Mouse (Mus musculus) cerebellum, adult 8-10 months (tissue): Measurements from ENCODE around the gene Rgn.

Source experiments
- DNase-seq: peaks from one replicate; pipeline ENCODE4 v3.0.0; 2022

Rgn gene

DNA sequence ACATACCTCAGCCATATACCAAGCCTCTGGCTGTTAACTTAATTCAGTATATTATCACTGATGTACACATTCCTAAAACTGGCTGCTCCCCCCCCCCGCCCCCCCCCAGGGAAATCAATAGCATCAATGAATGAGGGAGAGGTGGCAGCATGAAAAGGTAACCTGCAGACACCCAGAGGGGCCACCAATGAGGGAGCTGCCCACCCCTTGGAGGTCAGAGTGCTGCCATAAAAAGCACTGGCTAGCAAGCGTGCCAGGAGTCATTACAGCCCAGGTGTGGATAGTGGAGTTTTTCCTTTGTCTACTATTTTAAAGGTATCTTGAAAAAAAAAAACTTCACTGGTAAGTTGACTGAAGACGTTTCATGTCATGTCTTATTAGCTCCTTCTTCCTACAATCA lies at the start of gene Rgn:
Rgn (plus strand) TSS at position 256 of the 400 bp plus-strand sequence.
- DNase-seq: no peak

DNA sequence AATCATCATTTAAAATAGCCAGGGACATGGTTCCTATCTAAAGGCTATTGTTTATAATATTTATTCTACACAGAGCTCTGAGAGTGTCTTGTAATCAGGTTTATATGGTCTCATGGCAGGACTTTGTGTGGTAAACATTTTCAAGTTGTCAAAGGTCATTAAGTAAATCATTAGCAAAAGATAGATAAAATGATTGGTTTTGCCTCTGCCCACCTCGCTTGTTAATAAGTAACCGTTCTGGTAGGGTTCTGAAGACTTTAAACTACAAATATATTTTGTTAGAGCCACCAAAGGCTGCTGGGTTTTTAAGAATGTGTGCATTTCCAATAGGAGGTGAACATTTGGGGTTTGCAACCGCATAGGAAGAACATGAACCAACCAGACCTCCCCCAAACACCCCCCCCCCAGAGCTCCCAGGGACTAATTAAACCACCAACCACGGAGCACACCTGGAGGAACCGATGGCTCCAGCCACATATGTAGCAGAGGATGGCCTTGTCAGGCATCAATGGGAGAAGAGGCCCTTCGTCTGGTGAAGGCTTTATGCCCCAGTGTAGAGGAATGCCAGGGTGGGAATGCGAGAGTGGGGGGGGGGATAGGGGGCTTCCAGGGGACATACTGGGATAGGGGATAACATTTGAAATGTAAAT lies 29.2 kb upstream of the Rgn start:
- no peak for DNase-seq

- no peak for DNase-seq
Observed at GRCm38 (mm10) chrX:20521578-20521977, 28.0 kb upstream of the Rgn start.

DNA sequence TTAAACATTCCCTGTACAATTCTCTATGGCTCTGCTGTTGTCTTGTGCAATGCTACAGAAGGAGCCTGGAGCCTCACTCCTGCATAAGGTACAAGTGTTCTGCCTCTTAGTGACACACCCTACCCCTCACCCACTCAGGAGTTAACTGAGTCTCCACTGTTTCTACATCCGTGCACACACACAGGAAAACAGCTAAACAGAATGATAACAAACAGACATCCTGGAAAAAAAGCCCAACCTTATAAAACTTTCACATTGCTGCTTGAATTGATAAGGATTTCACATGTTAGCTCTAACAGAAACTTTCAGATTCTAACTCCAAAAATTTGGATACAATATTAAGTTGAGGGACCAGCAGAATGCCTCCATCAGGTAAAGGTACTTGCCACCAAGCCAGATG lies 17.0 kb upstream of the Rgn start:
- DNase-seq: no peak

- no peak for DNase-seq
Observed at GRCm38 (mm10) chrX:20543867-20544266, 5.7 kb upstream of the Rgn start.

DNA sequence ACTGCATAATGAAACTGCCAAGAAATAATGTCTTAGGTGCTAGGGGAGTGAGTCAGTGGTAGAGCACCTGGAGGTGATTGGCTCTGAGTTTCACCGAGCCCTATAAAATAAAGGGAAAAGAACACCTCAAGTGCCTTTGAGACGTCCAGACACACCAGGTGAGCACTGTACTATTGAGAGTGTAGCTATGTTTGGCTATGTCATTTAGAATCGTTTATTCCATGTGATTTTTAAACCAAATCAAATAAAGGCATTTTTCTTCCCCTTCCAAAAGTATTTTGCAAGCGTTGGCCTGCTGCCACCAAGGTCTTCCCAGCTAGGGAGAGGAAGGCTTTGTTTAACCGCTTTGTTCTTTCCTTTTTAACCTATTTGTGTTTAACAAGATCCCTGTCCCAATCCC lies 2.0 kb upstream of the Rgn start:
- no peak for DNase-seq

GRCm38 (mm10) chrX:20548011-20548879 lies 1.3 kb upstream of the Rgn start:
- peak; percentile 13 for DNase-seq

DNA sequence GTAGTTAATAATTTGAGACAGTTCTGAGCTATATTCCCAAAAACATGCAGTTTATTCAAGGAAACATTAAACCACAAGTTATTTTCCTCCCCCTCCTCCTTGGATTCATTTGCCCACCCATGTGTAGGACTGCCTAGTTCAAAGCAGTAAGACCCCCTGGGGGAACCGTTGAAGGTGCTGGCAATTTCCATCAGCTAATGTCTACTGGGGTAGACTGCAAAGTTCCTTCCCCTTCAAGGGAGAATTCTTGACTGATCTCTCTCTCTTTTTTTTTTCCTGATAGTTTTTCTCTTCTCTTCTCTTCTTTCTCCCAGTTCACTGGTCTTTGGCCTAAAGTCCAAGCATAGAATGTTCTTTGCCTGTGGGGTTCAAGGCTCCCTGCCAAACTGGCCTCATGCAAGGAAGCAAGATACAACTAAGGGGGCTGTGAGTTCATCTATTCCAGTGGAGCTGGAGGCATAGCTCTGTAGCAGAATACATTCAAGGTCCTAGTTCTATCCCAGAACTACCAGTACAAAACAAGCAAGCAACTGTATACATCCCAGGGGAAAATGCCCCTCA lies 627 bp upstream of the Rgn start:
- DNase-seq: no peak

DNA sequence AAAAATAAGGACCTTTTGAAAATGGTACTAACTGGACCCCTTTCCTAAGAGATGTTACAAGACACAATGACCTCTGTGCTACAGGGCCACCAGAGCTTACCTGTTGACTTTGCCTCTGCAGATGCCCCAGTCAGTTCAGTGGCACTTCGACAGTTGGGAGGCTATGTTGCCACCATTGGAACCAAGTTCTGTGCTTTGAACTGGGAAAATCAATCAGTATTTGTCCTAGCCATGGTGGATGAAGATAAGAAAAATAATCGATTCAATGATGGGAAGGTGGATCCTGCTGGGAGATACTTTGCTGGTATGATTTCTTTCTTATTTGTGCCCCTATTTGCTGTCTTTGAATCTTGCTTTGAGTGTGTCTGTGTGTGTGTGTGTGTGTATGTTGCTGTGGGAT lies 2.6 kb downstream of the Rgn start:
- DNase-seq: no peak

DNA sequence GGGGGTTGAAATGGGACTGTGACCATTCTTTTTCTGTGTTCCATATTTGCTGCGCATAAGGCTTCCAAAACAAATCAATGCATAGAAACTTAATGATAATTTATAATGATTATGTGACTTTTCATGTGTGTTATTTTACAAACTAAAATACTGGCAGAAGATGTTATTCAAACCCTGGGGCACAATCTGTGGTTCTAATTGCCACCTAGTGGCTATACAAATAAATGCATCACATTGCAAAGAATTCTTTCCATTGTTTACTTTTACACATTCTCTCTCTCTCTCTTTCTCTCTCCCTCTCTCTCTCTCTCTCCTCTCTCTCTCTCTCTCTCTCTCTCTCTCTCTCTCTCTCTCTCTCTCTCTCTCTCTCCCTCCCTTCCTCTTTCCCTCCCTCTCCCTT lies 12.3 kb downstream of the Rgn start:
- DNase-seq: no peak

DNA sequence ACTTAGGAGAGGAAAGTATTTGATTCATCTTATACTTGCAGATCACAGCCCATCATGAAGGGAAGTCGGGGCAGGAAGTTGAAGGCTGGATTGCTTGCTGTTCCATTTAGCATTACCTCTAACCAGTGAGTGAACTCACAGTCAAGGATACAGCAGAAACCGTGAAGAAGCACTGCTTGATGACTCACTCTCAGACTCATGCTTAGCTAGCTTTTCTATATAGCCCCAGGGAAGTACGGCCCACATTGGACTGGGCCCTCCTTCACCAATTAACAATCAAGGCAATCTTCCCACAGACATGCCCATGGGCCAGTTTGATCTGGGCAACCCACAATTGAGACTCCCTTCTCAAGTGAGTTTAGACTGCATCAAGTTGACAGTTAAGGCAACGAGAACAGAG lies 14.4 kb downstream of the Rgn start:
- DNase-seq: no peak

DNA sequence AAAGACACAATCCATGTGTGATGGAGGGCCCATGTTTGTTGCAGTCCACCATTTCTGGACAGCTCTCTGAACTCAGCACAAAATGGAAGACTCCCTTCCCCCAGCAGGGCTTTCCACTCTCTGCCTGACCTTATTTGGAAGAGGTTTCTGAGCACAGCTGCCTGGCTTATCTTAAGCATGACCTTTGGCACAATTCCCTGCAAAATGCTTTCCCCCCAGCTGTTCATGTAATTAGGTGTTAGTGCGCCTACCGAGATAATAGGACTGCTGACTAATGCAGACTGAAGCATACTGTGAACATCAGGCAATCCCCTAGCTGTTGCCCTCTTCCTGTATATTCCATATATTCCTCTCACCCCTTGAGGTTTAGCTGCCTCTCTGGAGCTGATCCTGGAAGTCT lies 21.4 kb downstream of the Rgn start:
- no peak for DNase-seq

DNA sequence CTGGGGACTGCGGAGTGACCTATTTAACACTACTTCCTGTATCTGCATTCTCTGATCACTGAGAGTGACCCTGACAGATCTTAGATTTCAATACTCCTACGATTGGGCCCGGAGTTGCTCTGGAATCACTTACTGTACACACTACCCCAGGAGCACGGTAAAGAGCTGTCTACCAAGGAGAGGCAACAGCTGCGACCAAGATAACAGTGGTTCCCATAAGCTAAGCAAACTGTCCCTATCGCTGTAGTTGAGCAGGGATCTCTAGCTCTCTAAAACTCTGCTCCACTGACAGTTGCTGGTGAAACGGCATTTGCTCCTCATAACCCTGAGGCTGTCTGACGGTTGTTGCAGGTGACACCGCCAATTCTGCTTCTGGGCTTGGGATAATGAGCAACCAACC lies 23.1 kb downstream of the Rgn start:
- no peak for DNase-seq

GRCm38 (mm10) chrX:20573927-20574326 lies 24.3 kb downstream of the Rgn start:
- no peak for DNase-seq

DNA sequence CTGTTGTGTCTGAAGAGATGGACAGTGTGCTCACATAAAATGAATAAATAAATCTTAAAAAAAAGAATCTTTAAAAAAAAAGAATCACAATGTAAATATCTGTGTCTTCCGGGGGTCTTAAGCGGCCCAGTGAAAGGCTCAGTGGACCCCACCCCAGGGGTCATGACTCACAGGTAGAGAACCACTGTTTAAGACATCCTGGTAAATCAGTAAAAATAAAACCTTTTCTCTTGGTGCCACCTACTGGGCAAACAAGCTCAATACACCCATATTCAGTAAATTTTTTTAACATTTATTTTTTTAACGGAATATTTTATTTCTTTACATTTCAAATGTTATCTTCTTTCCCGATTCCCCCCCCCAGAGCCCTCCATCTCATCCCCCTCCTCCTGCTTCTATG lies 38.4 kb downstream of the Rgn start:
- no peak for DNase-seq

DNA sequence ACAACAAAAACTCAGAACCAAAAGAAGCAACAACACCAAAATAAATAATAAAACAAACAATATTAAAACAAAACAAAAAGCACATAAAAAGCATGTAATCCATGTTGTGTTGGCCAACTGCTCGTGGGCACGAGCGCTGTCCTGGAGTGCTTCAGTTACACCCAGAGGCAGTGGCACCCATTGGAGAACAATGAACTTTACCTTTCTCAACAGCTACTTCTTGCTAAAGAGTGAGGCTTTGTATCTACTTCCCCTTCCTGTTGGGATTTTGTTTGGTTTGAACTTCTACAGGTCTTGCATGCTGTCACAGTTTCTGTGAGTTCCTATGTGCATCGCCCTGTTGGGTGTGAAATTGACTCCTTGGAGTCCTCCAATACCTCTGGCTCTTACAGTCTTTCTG lies 58.9 kb downstream of the Rgn start:
- no peak for DNase-seq
